Mouse (Mus musculus) mesoderm, embryonic 11.5 days (tissue): ENCODE data around the gene Icam4.

Experiments
- DNase-seq: peaks from one replicate; pipeline ENCODE4 v3.0.0-alpha.2; 2012; ENCODE audit warnings: low read depth, low spot score

The Icam4 gene

DNA sequence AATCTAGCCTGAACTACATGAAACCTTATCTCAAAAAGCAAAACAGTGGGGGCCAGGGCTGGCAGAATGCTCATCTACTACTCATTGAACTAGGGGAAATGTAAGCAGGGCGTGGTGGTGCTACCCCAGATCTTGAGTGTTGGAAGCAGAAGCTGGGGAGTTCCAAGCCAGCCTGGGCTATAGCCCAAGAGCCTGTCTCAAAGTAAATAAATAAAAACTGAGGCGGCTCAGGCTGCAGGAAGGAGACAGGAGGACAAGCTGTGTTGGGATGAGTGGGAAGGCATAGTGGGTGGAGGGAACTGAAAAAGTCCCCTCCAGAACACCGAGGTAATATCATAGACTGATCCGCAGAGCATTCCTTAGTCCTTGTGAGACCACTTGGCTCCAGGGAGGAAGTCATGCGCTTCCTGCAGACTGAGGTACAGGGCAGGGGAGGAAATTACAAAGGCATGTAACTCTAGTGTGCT lies 17.3 kb upstream of the Icam4 start:
- DNase-seq, result no peak

DNA sequence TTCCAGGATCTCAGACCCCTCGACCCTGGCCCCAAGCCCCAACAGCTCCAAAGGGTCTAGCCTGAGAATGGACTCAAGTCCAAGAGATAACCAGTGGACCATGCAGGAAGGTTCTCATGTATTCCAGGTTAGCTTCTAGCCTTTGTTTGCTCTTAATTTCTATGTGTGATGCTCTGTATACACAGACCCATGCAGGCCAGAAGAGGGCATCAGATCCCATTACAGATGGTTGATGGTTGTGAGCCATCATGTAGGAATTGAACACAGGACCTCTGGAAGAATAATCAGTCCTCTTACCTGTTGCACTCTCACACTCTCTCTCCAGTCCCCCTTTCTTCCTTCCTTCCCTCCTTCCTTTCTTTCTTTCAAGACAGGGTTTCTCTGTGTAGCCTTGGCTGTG lies 16.8 kb upstream of the Icam4 start:
- no peak for DNase-seq

DNA sequence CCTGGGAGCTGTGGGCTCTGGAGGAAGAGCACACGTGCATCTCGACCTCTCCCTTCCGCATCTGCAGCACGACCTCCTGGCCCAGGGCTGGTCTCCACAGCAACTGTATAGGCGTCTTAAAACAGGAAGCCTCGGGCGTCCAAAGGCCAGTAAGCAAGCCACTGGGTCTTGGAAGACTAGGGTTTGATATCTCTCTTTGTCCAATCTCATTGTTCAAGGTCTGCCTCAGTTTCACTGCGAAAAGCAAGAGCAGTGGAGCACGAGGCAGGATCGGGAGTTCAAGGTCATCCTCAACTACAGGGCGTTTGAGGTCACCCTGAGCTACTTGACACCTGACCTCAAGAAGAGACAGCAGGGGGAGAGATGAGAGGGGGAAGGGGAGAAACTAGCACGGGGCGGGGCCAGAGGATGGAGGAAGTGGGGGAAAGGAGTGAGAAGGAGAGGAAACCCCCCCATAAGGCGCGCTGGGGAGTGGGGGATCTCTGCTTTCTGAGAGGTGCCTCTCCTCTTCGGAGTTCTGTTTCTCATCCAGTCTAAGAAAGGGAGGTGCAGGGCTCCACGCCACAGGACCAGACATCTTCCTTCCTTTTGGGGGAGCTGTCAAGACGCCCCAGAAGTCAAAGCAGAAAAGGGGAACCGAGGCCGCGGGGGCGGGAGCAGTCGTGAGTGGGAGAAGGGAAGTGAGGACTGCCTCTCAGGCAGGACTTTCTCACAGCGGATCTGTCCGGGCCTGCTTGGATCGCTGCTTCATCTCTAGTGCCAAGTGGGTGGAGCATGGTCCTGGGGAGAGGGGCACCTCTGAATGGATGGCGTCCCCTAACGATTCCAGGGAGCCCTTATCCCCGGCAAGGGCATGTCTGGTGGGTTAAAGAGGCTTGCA lies 14.2 kb upstream of the Icam4 start:
- DNase-seq, result no peak

DNA sequence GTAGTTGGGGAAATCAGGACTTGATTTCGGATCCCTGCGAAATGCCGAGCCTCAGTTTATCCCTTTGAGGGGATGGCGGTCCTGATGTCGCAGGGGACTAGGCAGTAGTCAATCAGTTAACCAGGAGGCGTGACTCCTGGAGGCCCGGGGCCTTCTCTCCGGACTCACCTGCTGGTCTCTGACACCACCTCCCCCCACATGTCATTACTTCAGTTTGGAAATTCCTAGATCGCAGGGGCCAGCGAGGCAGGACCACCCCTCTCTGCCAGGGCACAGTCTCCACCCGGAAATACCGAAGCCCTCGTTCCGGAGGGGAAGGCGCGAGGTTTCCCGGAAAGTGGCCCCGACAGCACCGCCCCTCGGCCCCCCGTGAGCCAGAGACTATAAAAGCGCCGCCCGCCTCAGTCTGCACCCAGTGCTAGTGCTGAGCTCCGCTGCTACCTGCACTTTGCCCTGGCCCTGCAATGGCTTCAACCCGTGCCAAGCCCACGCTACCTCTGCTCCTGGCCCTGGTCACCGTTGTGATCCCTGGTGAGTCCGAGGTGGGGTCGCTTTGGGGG lies 13.5 kb upstream of the Icam4 start, which contains the start of gene Icam1:
TSS of gene Icam1 (plus strand) at position 415 of the 560 bp plus-strand sequence.
- DNase-seq, result no peak

DNA sequence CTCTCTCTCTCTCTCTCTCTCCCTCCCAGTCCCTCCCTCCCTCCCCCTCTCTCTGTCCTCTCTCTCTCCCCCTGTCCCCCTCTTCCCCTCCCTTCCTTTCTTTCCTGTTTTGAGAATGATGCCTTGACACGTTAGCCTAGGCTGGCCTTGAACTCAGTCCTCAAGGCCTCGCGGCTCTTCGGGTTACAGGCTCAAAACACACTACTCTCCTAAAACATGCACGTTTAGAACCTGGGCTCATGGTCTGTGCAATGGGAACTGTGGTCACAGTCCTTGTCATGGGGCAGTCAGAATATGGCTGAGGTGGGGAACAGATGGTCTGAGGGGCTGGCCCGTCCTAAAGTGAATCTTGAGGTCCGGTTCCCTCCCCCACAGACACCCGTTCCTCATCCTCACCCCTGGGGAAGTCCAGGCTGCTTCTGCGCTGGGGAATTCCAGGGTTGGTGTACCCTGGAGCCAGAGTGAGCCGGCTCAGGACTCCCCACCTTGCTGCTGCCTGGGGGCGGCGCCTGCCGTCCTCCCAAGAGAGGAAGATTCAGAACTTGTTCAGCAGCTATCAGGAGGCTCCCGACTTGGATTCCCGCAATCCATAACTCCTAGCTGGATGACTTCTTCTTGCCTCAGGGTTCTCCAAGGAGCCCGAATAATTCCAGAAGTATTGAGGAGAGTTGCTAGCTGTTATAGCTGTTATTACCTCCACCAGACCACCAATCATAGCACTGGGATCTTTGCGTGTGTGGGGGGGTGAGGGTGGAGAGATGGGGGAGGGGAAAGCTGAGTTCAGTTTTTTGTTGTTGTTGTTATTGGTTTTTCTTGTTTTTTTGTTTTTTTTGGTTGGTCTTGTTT lies 12.6 kb upstream of the Icam4 start:
- no peak for DNase-seq

DNA sequence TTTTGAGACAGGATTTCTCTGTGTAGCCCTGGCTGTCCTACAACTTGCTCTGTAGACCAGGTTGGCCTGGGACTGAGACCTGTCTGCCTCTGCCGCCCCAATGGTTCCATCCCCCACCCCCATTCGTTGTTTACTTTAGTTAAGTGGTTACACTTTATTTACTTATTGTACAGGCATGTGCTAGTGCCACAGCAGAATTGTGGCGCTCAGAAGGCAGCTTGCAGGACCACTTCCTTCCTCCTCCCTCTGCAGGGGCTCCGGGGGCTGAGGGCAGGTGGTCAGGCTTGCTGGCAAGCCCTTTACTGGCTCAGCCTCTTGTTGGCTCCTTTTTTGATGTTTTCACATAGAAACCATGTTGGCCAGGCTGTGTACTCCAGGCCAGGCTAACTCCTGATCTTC lies 12.0 kb upstream of the Icam4 start:
- no peak for DNase-seq

DNA sequence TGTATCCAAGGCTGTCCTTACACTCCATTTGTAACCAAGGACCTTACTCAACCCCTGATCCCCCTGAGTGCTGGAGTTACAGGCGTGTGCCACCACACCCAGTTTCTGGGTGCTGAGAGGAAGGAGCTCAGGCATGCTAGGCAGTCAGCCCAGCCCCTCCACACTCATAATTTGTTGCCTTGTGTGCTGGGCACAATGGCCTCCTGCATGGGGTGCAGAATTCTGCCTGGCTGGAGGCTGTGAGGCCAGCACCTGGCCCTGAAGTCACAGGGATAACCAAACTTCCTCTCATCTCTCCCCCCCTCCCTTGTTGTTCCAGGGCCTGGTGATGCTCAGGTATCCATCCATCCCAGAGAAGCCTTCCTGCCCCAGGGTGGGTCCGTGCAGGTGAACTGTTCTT lies 10.6 kb upstream of the Icam4 start:
- DNase-seq, result no peak

DNA sequence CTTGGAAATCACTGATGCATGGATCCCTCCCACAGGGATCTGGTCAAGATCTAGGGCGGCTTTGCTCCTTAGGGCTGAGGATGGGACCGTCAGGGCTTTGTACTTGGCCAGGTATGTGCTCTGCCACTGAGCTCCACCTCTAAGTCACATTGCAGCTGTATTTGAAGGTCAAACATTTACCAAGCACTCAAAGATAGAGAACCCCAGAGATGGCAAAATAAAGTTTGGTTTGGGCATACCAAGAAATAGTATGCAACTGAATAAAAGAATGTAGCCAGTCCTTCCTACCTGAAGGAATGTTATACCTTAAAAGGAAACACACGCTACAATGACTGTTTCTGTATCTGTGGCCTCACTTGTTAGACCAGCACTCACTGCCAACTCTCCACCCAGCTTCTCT lies 7.8 kb upstream of the Icam4 start:
- DNase-seq, result no peak

DNA sequence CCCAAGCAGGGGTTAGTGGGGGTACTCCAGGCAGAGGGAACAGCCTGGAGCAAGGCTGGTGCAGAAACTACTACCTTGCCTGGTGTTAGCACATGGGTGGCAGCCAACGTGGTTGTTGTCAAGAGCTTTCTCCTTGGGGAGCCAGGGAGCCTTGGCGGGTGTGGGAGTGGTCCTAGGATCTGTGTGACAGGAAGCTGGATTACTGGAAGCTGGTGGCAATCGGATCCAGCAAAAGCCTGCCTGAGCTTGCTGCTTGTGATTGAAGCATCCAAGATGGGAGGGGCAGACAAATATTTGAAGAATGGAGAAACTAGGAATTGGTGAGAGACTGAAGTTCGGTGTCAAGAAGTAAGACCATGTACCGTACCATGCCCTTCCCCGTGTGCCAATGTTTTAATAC lies 6.9 kb upstream of the Icam4 start:
- no peak for DNase-seq

DNA sequence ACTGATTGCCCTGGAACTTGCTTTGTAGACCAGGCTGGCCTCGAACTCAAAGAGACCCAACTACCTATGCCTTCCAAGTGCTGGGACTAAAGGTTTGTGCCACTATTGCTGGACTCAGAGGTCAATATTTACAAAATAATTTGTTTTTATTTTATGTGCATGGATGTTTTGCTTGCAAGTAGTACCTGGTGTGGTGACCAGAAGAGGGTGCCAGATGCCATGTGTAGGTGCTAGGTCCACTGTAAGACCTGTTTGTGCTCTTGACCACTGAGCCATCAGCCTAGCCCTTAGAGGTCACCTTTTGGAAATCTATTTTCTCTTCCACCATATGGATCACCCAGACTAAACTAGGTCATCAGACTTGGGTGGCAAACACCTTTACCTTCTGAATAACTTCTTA lies 6.4 kb upstream of the Icam4 start:
- no peak for DNase-seq

DNA sequence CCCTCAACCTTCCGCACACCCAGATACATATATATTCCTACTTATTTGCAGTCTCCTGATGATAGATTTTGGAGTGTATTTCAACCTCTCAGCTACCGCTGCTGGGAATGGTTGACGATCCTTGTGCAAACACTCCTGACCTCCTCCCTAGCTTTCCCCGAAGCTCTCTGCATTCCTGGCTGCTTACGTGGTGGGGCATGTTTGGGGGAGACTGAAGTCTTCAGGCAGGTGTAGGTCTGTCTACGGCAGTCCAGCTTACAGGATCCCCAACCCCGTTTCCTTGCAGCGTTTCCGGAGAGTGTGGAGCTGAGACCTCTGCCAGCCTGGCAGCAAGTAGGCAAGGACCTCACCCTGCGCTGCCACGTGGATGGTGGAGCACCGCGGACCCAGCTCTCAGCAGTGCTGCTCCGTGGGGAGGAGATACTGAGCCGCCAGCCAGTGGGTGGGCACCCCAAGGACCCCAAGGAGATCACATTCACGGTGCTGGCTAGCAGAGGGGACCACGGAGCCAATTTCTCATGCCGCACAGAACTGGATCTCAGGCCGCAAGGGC lies 3.8 kb upstream of the Icam4 start:
- no peak for DNase-seq

DNA sequence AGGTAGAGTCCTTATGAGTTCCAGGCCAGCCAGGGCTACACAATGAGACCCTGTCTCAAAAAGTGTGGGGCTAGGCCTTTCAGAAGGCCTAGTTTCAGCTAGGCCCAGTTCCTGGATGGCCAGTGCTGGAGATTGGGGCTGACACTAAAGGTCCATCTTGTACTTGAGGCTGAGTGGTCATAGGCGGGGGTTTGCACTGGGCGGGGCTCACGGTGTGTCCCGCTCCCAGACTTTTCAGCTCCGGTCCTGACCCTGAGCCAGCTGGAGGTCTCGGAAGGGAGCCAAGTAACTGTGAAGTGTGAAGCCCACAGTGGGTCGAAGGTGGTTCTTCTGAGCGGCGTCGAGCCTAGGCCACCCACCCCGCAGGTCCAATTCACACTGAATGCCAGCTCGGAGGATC lies 2.3 kb upstream of the Icam4 start:
- DNase-seq, result no peak

DNA sequence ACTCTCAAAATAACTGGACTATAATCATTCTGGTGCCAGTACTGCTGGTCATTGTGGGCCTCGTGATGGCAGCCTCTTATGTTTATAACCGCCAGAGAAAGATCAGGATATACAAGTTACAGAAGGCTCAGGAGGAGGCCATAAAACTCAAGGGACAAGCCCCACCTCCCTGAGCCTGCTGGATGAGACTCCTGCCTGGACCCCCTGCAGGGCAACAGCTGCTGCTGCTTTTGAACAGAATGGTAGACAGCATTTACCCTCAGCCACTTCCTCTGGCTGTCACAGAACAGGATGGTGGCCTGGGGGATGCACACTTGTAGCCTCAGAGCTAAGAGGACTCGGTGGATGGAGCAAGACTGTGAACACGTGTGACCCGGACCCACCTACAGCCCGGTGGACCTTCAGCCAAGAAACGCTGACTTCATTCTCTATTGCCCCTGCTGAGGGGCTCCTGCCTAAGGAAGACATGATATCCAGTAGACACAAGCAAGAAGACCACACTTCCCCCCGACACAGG lies 1.3 kb upstream of the Icam4 start:
- no peak for DNase-seq

DNA sequence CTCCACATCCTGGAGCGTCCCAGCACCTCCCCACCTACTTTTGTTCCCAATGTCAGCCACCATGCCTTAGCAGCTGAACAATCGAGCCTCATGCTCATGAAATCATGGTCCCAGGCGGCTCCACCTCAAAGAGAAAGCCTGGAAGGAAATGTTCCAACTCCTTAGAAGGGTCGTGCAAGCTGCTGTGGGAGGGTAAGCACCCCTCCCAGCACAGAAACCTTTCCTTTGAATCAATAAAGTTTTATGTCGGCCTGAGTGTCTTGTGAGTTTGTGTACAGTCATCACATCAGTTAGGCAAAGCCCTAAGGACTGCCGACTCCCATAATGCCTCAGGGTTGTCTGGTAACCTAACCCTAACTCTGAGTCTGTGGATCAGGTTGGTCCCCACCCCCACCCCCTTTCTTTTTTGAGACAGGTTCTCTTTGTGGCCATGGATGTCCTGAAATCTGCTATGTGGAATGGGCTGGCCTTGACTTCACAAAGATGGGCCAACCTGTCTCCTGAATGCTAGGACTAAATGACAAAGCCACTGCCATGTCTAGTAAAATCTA lies 538 bp upstream of the Icam4 start:
- no peak for DNase-seq

DNA sequence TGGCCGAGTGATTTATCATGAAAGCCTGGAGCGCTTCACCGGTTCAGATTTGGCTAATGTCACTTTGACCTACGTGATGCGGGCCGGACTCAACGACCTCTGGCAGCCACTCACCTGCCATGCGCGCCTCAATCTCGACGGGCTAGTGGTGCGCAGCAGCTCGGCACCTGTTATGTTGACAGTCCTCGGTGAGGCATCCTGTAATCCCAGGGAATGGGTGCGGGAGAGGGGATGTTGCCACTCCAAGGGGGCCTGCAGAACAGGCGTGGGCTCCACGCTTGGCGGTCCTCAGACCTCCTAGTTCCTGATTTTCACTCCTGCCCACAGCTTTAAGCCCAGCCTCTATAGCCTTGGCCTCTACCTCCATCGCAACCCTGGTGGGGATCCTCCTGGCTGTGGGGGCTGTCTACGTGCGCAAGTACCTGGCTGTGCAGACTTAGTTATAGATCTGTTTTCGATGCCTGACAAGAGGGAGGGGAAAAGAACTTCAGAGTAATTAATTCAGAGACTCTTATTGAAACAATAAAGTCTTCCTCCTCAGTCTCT lies 955 bp downstream of the Icam4 start:
- no peak for DNase-seq

DNA sequence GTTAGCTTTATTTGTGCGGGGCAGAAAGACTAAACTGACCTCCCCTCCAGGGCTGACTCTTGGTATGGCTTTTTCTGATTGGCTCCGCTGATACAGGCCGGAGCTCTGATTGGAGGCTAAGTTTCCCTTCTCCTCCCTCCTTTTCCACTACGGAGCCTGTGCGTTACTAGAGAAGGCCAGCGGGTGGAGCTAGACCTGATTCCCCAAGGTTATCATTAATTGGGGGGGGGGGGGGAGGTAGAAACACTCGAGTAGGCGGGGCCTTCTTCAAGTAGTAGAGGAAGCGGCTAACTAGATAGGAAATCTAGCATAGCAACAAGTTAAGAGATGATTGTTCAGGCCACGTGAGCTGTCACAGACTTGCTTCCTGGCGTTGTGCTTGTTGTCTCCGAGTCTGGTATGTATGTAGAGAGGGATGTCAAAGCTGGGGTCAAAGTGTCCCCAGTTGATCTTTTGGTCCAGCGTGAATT lies 1.6 kb downstream of the Icam4 start:
- peak; percentile 90 for DNase-seq

DNA sequence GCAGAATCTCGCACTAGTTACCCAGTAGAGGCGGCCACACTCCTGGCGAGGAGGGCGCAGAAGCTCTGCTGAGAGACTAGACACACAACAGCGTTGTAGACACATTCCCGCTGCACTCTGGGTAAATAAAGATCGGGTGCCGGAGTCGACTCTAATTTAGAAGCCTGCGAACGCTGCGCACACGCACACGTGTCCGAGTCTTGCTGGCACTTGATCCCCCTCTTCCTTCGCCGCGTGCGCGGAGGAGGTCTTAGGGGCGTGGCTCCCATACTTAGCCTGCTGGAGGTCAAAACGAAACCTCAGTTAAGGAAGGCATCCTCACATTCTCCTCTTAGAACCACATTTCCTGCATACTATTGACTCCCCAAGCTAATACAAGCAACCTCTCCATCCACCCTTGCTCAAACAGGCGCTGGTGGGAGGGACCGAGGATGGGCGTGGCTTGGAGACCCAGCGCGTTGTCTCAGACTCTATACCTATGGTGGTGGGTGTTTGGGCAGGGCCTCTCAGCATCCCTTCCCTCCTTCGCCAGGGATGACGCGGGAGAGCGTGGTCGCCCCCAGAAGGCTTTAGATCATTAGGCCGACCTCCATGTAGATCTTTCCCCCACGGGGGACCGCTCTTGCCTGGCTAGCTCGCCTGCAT lies 2.2 kb downstream of the Icam4 start:
- no peak for DNase-seq

DNA sequence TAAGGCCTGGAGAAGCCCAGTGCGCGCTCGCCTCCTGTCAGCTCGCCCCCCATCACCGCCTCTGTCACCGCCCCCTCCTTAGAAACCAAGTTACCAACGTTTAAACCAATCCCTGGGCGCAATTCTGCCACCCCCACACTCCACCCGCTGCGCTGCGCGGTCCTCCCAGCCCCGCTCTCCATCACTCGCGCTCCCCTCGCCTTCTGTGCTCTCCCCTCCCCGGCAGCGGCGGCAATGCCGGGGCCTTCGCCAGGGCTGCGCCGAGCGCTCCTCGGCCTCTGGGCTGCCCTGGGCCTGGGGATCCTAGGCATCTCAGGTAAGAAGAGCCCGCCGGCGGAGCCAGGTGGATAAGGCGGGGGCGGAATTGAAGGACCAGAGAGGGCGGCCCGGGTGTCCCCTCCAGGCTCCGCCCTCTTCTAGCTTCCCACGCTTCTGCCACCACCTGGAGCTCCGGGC lies 2.8 kb downstream of the Icam4 start, which contains the start of gene Icam5:
TSS of gene Icam5 (plus strand) at position 178 of the 456 bp plus-strand sequence.
- DNase-seq, result no peak

DNA sequence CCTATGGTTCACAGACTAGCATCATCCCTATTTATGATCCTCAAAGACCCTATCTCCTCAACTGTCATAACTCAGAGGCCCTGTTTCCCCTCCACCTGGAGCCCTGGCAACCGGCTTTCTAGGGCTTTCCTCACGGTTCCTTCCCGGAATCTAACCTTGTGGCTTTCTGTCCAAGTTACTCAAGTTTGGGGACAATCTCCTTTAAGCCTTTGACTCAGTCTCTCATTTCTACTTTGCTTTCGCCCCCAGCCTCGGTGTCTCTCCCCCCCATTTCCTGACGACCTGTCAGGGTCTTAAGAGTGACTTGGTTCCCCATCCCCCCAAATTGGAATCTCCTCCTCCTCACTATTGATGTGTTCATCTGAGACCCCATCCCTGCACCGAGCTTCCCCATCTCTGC lies 3.3 kb downstream of the Icam4 start:
- no peak for DNase-seq

DNA sequence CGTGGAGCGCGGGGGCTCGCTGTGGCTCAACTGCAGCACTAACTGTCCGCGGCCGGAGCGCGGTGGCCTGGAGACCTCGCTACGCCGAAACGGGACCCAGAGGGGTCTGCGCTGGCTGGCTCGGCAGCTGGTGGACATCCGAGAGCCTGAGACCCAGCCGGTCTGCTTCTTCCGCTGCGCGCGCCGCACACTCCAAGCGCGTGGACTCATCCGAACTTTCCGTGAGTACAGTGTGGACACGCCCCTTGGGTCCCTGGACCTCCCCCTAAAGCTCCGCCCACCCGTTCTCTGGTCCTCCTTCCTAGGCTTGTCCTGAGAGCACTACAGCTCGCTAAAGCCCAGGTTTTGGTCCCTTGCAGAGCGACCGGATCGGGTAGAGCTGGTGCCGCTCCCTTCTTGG lies 4.0 kb downstream of the Icam4 start:
- peak; percentile 82 for DNase-seq
